Mouse (Mus musculus): ENCODE data around the gene Ube2k.
A peak's percentile ranks its signal among the peaks of the same experiment; 100 is the strongest.

The Ube2k gene

DNA sequence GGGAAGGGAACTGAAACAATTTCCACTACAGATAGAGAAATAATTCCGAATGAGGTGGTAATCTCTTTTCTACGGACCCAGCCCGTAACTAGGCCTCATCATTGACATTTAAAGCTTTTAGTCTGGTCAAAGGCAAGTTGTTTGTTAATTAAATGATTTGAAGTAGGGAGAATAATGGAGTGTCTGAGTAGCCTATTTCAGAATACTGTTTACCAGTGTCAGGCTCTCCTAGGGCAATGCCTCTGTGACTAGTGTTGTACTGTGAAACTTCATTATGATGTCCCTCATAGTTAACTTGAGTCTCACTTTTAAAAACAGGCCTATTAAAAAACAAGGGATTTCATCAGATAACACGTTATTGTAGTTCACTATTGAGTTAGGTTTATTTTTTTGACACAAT is 1.1 kb downstream of the Ube2k start:
- peak; percentile 44 for DNase-seq (ENCODE audit: low spot score)

GRCm38 (mm10) chr5:65538829-65539228 is 1.8 kb downstream of the Ube2k start:
- DNase-seq (ENCODE audit: low spot score) = no peak

GRCm38 (mm10) chr5:65539786-65540185 is 2.8 kb downstream of the Ube2k start:
- no peak for DNase-seq (ENCODE audit: low spot score)

- DNase-seq (ENCODE audit: low spot score) = no peak
Observed at GRCm38 (mm10) chr5:65541889-65542288, 4.9 kb downstream of the Ube2k start.

- DNase-seq (ENCODE audit: low spot score) = no peak
Observed at GRCm38 (mm10) chr5:65543491-65543890, 6.5 kb downstream of the Ube2k start.

DNA sequence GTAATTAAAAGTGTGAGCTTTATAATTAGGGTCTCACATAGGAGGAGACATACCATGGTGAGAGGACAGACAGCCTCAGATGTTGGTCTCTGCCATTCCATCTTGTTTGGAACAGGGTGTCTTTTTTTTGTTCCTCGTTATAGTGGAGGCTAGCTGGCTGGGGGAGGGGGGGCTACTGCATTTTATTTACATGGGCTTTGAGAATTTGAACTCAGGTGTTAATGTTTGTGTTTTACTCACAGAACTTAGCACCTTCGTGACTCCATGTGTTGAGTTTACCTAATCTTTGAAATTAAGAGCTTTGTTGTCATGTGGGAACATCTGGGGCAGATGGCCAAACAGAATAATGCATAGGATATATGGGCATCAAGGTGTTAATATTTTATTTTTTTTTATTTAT is 7.6 kb downstream of the Ube2k start:
- no peak for DNase-seq (ENCODE audit: low spot score)

GRCm38 (mm10) chr5:65549677-65550076 is 12.6 kb downstream of the Ube2k start:
- no peak for DNase-seq (ENCODE audit: low spot score)

DNA sequence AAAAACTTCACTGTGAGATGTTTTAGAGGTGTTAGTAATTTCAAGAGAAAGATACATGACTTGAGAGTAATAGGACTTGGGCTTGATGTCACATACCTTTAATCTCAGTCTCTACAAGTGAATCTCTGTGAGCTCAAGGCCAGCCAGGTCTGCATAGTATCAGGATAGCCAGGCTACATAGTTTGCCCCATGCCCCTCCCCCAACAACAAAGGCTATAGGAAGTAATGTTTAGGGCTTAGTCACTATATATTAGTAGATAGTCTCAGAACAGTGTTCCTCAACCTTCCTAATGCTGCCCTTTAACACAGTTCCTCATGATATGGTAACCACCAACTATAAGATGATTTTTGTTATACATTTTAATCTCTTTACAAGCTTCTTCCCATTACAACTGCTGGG is 20.1 kb downstream of the Ube2k start:
- no peak for DNase-seq (ENCODE audit: low spot score)

- DNase-seq (ENCODE audit: low spot score) = no peak
Observed at GRCm38 (mm10) chr5:65561125-65561893, 24.3 kb downstream of the Ube2k start.

DNA sequence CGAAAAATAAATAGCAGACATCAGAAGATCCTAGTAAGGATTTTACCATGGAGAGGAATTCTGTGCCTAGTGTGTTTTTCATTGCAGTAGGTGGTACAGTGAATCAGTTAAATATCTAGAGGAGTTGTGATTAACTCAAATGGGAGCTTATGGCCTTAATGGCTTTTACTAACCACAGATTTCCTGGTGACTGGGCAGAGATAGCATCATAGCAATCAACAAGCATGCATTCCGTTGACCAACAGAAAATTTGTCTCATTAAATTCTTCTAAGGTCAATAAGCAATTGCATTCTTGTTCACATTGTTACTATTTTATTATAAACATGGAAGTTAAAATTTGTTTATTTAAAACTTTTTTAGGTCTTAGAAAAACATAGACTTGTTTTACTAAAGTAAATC is 28.5 kb downstream of the Ube2k start:
- no peak for DNase-seq (ENCODE audit: low spot score)

GRCm38 (mm10) chr5:65574876-65575275 is 37.8 kb downstream of the Ube2k start:
- DNase-seq (ENCODE audit: low spot score) = no peak

DNA sequence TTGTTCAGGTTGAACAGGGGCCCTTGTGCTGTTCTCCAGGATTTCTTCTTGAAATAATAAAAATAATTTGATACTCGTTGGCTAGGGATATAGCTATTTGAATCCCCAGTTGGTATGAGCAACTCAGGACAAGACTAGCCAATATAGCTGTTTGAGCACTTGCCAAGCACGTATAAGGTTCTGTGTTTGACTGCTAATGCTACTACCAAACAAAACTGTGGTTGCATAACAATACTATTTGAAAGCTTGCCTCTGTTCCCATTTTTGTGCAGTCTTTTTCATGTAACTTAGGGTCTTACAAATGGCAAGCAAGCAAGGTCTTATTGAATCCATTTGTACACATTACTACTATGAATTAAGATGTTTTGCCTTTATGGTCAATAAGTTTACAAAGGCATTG is 38.9 kb downstream of the Ube2k start:
- no peak for DNase-seq (ENCODE audit: low spot score)

- no peak for DNase-seq (ENCODE audit: low spot score)
Observed at GRCm38 (mm10) chr5:65578545-65578944, 41.5 kb downstream of the Ube2k start.

DNA sequence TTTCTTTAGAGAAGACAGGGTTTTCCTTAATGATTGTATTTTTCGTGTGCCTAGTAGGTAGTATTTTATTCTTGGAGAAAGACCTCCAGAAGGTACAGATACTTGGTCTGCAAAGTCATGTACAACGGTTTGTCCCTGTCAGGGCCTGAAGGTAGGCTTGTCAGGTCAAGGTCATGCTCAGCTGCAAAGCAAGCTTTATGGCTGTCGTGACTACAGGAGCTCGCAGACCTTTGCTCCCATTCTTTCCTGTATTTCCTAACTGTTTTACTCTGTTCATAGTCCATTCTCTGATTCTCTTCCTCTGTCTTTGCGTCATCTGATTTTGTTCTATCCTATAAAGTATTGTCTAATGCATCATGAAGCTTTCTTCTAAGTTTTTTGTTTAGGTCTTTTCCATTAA is 49.3 kb downstream of the Ube2k start:
- no peak for DNase-seq (ENCODE audit: low spot score)

GRCm38 (mm10) chr5:65590199-65590598 is 53.2 kb downstream of the Ube2k start:
- no peak for DNase-seq (ENCODE audit: low spot score)

GRCm38 (mm10) chr5:65592421-65592820 is 55.4 kb downstream of the Ube2k start:
- DNase-seq (ENCODE audit: low spot score) = no peak

- DNase-seq (ENCODE audit: low spot score) = no peak
Observed at GRCm38 (mm10) chr5:65599681-65600080, 62.6 kb downstream of the Ube2k start.

- DNase-seq (ENCODE audit: low spot score) = no peak
Observed at GRCm38 (mm10) chr5:65606820-65607219, 69.8 kb downstream of the Ube2k start.

GRCm38 (mm10) chr5:65609769-65610168 is 72.7 kb downstream of the Ube2k start:
- DNase-seq (ENCODE audit: low spot score) = no peak

GRCm38 (mm10) chr5:65610541-65610940 is 73.5 kb downstream of the Ube2k start:
- no peak for DNase-seq (ENCODE audit: low spot score)

- no peak for DNase-seq (ENCODE audit: low spot score)
Observed at GRCm38 (mm10) chr5:65613152-65613924, 76.3 kb downstream of the Ube2k start.

DNA sequence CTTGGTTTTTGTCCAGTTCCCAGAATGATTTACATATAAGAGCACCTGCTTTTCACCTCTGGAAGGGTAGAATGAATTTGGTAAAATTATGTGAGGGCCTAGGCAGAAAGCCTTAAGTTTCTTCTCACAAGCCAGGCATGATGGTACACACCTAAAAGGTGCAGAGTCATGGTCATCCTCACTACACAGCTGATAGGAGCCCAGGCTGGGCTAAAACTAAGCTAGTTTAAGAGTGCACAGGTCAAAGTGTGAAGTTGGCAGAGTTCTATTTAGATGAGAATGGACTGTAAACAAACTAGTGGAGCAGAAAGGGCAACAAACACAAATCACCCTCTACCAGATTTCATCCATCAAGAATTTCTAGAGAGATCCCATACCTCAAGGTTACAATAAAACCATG is 87.3 kb downstream of the Ube2k start:
- DNase-seq (ENCODE audit: low spot score) = no peak

- no peak for DNase-seq (ENCODE audit: low spot score)
Observed at GRCm38 (mm10) chr5:65638896-65639295, 101.9 kb downstream of the Ube2k start.
